Mouse (Mus musculus): Measurements from ENCODE around the gene Nav2.

Gene Nav2

GRCm38 (mm10) chr7:48934816-48935215 is 26.3 kb downstream of the Nav2 start:
- DNase-seq (ENCODE audit: low read depth, low spot score), result no peak

DNA sequence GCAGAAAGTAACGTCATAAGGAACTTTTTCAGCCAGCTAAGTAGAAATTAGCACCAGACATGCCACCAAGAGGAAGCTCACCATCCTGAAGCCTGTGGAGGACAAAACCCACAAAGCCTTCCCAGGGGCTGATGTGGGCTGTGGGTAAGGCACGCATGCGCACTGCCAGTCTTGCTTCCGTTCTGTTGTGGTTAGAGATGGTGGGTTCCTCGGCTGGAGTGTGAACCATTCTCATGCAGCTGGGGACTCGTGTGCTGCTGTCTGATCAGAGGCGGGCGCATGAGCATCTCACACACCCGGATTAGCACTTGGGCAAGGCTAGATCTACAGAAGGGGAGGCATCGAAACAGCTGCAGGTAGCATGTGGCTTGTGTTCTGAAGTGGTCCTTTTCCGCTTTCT is 29.0 kb downstream of the Nav2 start:
- DNase-seq (ENCODE audit: low read depth, low spot score), result peak; percentile 83

- DNase-seq (ENCODE audit: low read depth, low spot score), result peak; percentile 46
Measured at GRCm38 (mm10) chr7:48938190-48938589, 29.7 kb downstream of the Nav2 start.

- no peak for DNase-seq (ENCODE audit: low read depth, low spot score)
Measured at GRCm38 (mm10) chr7:48948381-48949108, 40.0 kb downstream of the Nav2 start.

DNA sequence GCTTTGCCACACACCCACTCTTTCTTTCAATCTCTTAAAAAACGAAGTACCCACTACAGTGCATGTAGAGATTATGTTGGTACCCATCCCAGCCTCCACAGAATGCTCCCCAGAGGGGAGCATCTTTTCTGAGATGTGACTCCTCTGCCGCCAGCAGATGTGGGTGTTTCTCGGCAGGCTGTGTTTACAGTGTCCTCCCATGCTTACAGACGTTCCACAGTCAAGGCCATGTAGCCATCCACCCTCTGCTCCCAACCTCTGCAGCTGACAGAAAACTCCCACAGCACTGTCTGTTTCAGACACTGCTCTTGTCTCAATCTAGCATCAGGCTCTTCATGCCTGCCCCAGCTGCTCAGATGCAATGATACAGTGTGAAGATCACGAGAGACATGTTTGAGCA is 46.0 kb downstream of the Nav2 start:
- no peak for DNase-seq (ENCODE audit: low read depth, low spot score)

- DNase-seq (ENCODE audit: low read depth, low spot score), result peak; percentile 8
Measured at GRCm38 (mm10) chr7:48958528-48959315, 50.2 kb downstream of the Nav2 start.

- no peak for DNase-seq (ENCODE audit: low read depth, low spot score)
Measured at GRCm38 (mm10) chr7:48959316-48959661, 50.8 kb downstream of the Nav2 start.

GRCm38 (mm10) chr7:48960152-48960551 is 51.6 kb downstream of the Nav2 start:
- DNase-seq (ENCODE audit: low read depth, low spot score), result no peak

DNA sequence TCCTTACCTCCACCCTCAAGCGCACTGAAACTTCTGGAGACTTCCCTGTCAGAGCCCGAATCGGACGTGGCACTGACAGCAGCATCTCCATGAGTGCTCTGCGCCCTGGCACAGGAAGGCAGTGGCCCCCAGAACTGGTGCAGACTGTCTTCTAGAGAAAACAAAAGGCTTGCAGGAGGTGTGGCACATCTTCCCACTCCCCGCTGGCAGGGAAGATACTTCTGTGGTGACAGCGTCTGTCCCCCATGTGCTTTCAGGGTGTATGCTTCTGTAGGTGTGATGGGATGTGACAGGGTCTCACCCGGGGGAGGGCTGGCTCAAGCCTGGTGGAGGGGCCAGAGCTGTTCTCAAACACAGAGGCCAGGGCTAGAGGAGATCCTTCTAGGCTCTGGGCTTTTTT is 53.0 kb downstream of the Nav2 start:
- no peak for DNase-seq (ENCODE audit: low read depth, low spot score)

DNA sequence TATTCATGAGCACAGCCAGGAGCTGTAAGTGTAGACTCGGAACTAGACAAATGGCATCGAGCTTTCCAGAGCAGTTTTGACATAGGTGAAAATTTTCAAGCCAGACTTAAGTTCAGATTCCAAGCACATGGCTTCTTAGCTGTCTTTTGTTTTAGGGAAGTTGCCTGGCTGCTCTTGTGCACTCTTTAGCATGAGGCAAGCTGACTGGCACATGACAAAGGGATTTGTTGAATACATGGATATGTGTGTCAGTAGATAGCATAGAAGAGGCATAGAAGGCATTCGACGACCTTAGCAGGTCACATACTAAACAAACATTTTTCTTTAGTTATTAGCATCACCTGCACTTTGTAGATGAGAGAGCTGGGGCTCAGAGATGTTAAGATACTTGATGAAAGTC is 53.4 kb downstream of the Nav2 start:
- no peak for DNase-seq (ENCODE audit: low read depth, low spot score)

DNA sequence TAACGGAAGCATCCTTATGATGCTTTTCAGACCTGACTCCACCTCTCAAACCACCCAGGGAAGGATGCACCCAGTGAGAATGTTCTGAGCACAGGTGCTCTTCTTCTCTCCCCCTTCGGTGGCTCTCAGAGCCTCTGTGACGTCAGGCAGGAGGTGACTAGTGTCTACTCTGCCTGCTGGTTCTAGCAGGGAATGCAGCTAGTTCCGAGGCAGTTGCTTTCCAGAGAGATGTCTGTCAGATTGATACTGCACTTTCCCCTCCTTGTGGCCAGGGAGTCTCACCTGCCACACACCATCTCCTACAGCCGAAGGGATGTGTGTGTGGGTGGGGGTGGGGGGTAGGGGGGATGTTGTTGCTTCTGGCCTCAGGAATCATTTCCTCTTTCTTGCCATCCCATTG is 54.6 kb downstream of the Nav2 start:
- no peak for DNase-seq (ENCODE audit: low read depth, low spot score)

DNA sequence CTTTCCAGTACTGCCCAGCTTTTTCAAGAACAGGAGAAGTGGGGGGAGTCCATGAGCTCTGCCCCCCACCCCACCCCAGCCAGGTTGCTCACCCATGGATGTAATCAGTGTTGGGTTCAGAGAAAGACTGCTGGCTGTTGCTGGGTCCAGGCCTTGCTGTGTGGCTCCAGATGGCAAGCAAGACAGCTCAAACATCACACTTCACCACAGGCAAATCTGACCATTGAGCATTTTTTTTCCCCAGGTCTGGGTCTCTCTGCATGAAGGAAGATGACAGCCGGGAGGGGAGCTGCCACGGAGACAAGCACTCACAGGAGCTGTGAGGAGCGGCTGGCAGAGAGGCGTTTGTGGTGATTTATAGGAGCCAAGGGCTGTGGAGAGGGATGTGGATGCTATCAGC is 55.0 kb downstream of the Nav2 start:
- no peak for DNase-seq (ENCODE audit: low read depth, low spot score)

DNA sequence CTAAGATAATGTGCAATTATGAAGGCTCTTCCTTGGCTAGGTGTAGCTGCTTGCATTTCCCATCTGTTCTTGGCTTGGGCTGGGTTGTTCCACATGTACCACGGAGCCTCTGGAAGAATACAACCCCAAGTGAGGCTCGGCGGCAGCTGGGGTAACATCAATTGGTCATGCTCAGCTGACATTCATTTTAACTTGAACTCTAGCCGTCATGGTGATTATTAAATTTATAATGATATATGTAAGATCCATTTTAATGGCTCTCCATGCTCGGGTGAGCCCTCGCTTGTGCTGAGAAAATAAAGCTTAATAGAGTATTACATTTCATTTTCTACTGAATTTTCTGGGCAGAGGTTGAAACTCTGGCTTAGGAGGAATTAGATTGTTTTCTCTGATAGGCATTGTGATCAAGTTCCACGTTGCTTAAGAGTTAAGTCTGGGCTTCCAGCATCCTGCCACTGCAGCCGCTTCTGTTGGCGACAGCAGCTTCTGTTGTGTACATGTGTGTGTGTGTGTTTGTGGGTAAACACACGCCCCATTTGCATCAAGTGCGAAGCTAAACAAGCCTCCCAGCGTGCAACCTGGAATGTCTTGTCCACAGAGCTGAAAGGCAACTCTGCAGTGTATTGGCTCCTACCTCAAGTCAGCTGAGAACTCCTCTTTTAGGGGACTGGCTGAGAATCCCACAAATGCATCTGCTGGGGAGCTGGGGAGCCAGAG is 57.4 kb downstream of the Nav2 start:
- no peak for DNase-seq (ENCODE audit: low read depth, low spot score)

- no peak for DNase-seq (ENCODE audit: low read depth, low spot score)
Measured at GRCm38 (mm10) chr7:48981013-48981412, 72.5 kb downstream of the Nav2 start.

DNA sequence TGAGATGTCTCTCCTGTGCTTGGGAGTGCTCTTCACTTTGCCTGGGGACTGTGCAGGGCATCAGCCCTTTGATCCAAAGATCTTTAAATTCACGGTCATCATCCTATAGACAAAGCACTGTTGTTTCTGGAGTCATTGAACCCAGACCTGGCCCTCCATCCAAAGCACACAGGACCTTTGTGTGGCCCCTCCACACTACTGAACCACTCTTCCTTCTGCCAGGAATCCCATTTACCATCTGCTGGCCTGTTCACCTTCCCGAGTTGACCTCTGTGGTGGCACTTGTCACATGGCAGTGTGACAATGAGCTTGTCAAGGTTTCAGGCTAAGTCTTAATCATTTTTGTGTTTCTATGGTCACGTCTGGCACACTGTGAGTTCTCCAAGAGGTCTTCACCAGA is 73.3 kb downstream of the Nav2 start:
- no peak for DNase-seq (ENCODE audit: low read depth, low spot score)

GRCm38 (mm10) chr7:48982573-48982972 is 74.1 kb downstream of the Nav2 start:
- DNase-seq (ENCODE audit: low read depth, low spot score), result no peak

DNA sequence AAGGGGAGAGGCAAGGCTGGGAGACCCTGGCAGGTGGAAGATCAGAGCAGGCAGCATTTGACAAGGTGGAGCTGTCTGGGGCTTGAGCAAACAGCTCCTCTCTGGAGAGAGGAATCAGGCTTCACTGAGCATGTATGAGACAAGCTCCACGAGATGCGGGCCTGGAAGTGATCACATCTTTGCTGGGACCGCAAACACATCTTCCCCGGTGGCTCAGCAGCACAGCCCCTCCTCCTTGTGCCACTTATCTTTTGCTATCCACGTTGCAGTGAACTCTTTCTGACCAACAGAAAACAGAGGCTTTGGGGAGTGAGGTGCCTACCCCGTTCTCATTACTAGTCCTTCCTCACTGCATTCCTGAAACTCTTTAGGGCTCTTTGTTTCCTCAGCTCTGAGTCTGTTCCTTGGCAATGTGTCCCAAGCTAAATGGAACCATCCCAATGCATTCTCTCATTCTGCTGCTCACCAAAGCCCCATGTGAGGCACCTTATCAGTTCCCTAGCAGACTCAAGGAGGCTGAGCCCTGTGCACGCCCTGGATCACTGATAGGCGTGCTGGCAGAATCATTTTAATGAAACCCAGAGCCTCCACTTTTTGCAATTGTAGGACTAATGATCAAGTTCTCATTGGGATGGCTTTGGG is 83.5 kb downstream of the Nav2 start:
- no peak for DNase-seq (ENCODE audit: low read depth, low spot score)

DNA sequence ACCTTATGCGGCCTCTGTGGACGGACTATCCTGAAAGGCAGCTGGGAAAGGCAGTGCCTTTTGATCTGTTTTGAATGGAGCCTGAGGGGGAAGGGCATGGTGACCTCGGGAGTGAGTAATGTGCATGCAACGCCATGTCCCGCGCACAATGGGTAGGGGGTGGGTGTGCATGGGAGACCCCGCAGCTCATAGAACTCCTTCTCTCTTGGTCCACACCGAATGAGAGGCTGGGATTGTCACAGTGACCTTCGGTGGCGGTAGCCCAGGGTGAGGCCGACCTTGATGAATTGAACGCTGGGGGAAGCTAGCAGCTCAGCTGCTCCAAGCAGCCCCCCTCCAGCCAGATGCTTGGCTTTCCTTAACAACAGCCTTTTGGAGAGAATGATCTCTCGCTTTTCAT is 86.7 kb downstream of the Nav2 start:
- no peak for DNase-seq (ENCODE audit: low read depth, low spot score)

- DNase-seq (ENCODE audit: low read depth, low spot score), result no peak
Measured at GRCm38 (mm10) chr7:48995701-48996100, 87.2 kb downstream of the Nav2 start.

DNA sequence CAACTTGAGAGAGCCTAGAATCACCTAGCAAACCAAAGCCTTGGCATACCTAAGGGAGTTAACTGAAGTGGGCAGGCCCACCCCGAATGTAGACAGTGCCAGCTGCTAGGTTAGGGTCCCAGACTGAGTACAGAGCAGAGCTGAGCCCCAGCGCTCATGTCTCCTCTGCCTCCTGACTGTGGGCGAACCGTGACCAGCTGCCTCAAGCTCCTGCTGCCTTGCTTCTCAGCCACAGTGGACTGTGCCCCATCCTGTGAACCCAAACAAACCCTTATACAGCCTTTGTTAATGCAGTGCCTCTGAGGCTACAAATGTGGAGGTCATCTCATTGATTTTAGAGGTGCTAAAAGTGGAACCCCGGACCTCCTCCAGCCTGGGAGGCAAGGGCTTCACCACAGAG is 88.3 kb downstream of the Nav2 start:
- no peak for DNase-seq (ENCODE audit: low read depth, low spot score)

DNA sequence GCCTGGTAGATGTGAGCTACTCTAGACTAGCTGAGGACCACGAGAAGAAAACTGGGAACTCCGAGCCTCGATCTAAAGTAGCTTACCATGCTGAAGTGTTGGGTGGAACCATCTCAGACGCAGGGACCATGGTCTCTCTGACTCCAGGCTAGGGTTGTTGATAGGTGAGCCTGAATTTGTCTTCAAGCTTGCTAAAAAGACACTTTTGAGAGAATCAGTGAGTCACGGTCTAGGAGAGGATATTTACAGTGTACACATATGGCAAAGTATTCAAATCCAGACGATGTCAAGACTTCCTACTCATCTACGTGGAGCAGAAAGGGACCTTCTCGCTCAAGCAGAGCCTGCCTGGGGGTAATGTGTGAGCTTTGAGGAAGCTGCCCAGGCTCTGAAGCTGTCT is 89.6 kb downstream of the Nav2 start:
- DNase-seq (ENCODE audit: low read depth, low spot score), result no peak

GRCm38 (mm10) chr7:48998595-48998994 is 90.1 kb downstream of the Nav2 start:
- DNase-seq (ENCODE audit: low read depth, low spot score), result no peak
